Mouse (Mus musculus) forebrain, embryonic 16.5 days (tissue): Measurements from ENCODE around the gene Taf5. TPM values are rescaled to one million over a fixed set of nuclear protein-coding genes. Genes with fewer than 3 reads are reported as not detected.

Experiments
- polyA plus RNA-seq: library from polyadenylated mRNA; unstranded; fragments of >200 nt; fragmentation: Nextera tagmentation; extraction: Ambion mirVana; gene quantifications from 2 replicates; pipeline ENCODE4 v1.2.1, GENCODE M21; 2015

The Taf5 gene
- polyA plus RNA-seq, 1 experiment from 2014 or later = 5.8 TPM

Other genes starting within 250 kb of the Taf5 start
- 272 and 295 TPM in 2 replicates for gene Ina, start 53.0 kb upstream of the Taf5 start, polyA plus RNA-seq
- gene Nt5c2, start 52.6 kb upstream of the Taf5 start, polyA plus RNA-seq = 76.8 and 81.4 TPM in 2 replicates
- 28.9 and 32.3 TPM in 2 replicates for gene Pcgf6, start 16.8 kb upstream of the Taf5 start, polyA plus RNA-seq
- 1,159 and 1,247 TPM in 2 replicates for gene Usmg5, start 22.9 kb downstream of the Taf5 start, polyA plus RNA-seq
- 7.5 and 8.1 TPM in 2 replicates for gene Pdcd11, start 23.0 kb downstream of the Taf5 start, polyA plus RNA-seq
- 0.84 and 1.4 TPM in 2 replicates for gene Calhm2, start 70.5 kb downstream of the Taf5 start, polyA plus RNA-seq
- not detected in 2 replicates for gene Calhm1, start 76.5 kb downstream of the Taf5 start, polyA plus RNA-seq
- gene Calhm3, start 90.0 kb downstream of the Taf5 start, polyA plus RNA-seq = not detected in 2 replicates
- 7.2 and 11.0 TPM in 2 replicates for gene Neurl1a, start 111.1 kb downstream of the Taf5 start, polyA plus RNA-seq